ENCODE assay signal across 32 mouse cellular contexts in the genomic region with DNA sequence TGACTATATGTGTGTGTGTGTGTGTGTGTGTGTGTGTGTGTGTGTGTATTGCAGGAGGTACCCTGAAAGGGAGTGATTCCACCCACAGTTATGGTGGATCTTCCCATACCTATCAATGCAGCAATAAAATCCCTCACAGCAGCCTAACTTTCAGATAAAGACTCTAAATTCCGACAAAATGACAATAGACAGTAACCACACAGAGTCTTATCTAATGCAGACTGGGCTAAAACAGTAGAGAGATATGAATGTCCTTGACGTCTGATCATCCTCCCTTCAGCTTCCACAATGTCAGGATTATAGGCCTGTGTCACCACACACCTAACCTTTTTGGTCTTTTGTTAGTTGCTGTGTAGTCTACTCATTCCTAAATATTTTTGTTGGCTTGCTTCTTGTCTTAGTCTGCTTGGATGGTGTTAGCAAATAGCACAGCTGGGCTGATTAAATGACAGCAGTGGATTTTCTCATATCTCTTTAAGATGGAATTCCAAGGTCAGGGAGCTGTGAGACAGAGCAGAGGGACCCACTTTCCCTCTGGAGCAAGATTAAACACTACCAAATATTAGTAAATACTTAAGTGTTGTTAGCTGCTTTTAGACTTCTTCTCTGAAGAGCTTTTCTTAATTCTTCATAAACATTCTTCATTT. TPM values are rescaled to one million over a fixed set of nuclear protein-coding genes. Genes with fewer than 3 reads are reported as not detected.
DNase-seq lines count a peak whose midpoint lies in the region; ATAC-seq and TF ChIP-seq lines count a peak whose summit lies in the region.
"Had no signal": no experiment of that assay in that cellular context is flagged by ENCODE, and none has a peak within 500 bp of the region (broad histone marks: within the 10 kb centered on the region; RNA-seq: fewer than 3 reads in every experiment).

No protein-coding gene starts in this region.

- H3K4me3 ChIP-seq in heart, embryonic 13.5 days: no peak overlapping the region
- H3K4me3 ChIP-seq in liver, embryonic 13.5 days (replicated peaks): no peak overlapping the region
- H3K4me3 ChIP-seq in liver, postnatal 0 days (ENCODE audit: low read depth, low read length): no peak overlapping the region
- no peak overlapping the region for H3K4me3 ChIP-seq in G1E (ENCODE audit: low read depth, low read length)
- H3K4me3 ChIP-seq: embryonic facial prominence, embryonic 12.5 days; heart, adult 2 months; limb, embryonic 13.5 days; liver, embryonic 15.5 days; myocyte; neural tube, embryonic 13.5 days had no signal

- TF ChIP-seq EP300 in liver, postnatal 0 days (IDR thresholded peaks at IDR 0.05; ENCODE audit: low read depth): no peak

- peaks cover 28% of the 10 kb centered on the region for H3K4me1 ChIP-seq in heart, embryonic 13.5 days
- peaks cover 31% of the 10 kb centered on the region for H3K4me1 ChIP-seq in liver, embryonic 13.5 days (replicated peaks)
- no peaks in the 10 kb centered on the region for H3K4me1 ChIP-seq in liver, postnatal 0 days (ENCODE audit: insufficient read depth)
- peaks cover 47% of the 10 kb centered on the region for H3K4me1 ChIP-seq in G1E (ENCODE audit: insufficient read depth, low read depth, low read length)
- H3K4me1 ChIP-seq: embryonic facial prominence, embryonic 12.5 days; limb, embryonic 13.5 days; neural tube, embryonic 13.5 days had no signal

- WGBS in heart, embryonic 13.5 days: 5% methylated on average over 2 of the region's 2 CpGs
- WGBS in liver, embryonic 13.5 days (ENCODE audit: insufficient replicate concordance): 10% methylated on average over 2 of the region's 2 CpGs
- WGBS in liver, postnatal 0 days (ENCODE audit: insufficient replicate concordance): 38% methylated on average over 2 of the region's 2 CpGs

- TF ChIP-seq CTCF in liver, postnatal 0 days (IDR thresholded peaks at IDR 0.05; ENCODE audit: low read depth): no peak
- TF ChIP-seq CTCF in G1E (IDR thresholded peaks at IDR 0.05; ENCODE audit: low read depth, low read length): no peak

- no peaks in the 10 kb centered on the region for H3K36me3 ChIP-seq in heart, embryonic 13.5 days
- H3K36me3 ChIP-seq in liver, embryonic 13.5 days: no peaks in the 10 kb centered on the region
- no peaks in the 10 kb centered on the region for H3K36me3 ChIP-seq in liver, postnatal 0 days (replicated peaks; ENCODE audit: insufficient read depth, low read length)
- H3K36me3 ChIP-seq in G1E (replicated peaks): peaks cover 2% of the 10 kb centered on the region
- H3K36me3 ChIP-seq: embryonic facial prominence, embryonic 12.5 days; limb, embryonic 13.5 days; liver, embryonic 15.5 days; neural tube, embryonic 13.5 days had no signal

- DNase-seq in heart, postnatal 25 days (ENCODE audit: low spot score): no peak
- no peak for DNase-seq in liver, embryonic 13.5 days
- no peak for DNase-seq in liver, postnatal 0 days
- DNase-seq in G1E (ENCODE audit: low spot score): no peak
- DNase-seq in lung, postnatal 25 days (ENCODE audit: low spot score): peak; percentile 13
- no peak for DNase-seq in layer of hippocampus, adult 11-12 months (ENCODE audit: low spot score)
- DNase-seq: adrenal gland, adult 8-10 months; cerebellum, adult 18-20 months; cerebellum, postnatal 25 days; forebrain, postnatal 0 days; gastrocnemius, postnatal 14 days; heart, adult 2 months; kidney, adult 9 months; kidney, postnatal 36 days; retina, postnatal 1 day; right cerebral cortex, postnatal 25 days; spleen, adult 18-20 months; thymus, postnatal 14 days had no signal

- no peak for ATAC-seq in heart, embryonic 13.5 days (ENCODE audit: extremely low read depth, insufficient number of reproducible peaks, low FRiP score, low TSS enrichment)
- ATAC-seq in liver, embryonic 13.5 days (ENCODE audit: low read depth): peak; percentile 29; the same call in 1 of the 2 replicates
- ATAC-seq in liver, postnatal 0 days: no peak
- ATAC-seq in G1E (ENCODE audit: extremely low read depth, insufficient number of reproducible peaks, low FRiP score, poor library complexity, severe bottlenecking): 0 out of 2 replicates have a peak, but pooled peaks have one; percentile 16
- ATAC-seq: forebrain, postnatal 0 days; hindbrain, postnatal 0 days; midbrain, embryonic 16.5 days had no signal

- H3K27ac ChIP-seq in heart, embryonic 13.5 days (replicated peaks): peak overlapping the region; percentile 86
- no peak overlapping the region for H3K27ac ChIP-seq in liver, embryonic 13.5 days
- no peak overlapping the region for H3K27ac ChIP-seq in liver, postnatal 0 days (ENCODE audit: low read depth)
- H3K27ac ChIP-seq: embryonic facial prominence, embryonic 12.5 days; heart, adult 2 months; hindbrain, postnatal 0 days; limb, embryonic 13.5 days; liver, embryonic 15.5 days; neural tube, embryonic 13.5 days had no signal

- intact Hi-C loops in heart, postnatal 25 days (cut with DNase I): loop anchor here (5.0 kb wide), 1 partner anchor 60 kb away; a partner anchor contains a TSS

- H3K4me2 ChIP-seq in heart, embryonic 13.5 days: no peak overlapping the region
- no peak overlapping the region for H3K4me2 ChIP-seq in liver, embryonic 13.5 days
- H3K4me2 ChIP-seq in liver, postnatal 0 days (ENCODE audit: low read depth, low read length): no peak overlapping the region
- H3K4me2 ChIP-seq: embryonic facial prominence, embryonic 12.5 days; limb, embryonic 13.5 days; liver, embryonic 15.5 days; neural tube, embryonic 13.5 days had no signal

- H3K9me3 ChIP-seq in heart, embryonic 13.5 days: no peaks in the 10 kb centered on the region
- no peaks in the 10 kb centered on the region for H3K9me3 ChIP-seq in liver, embryonic 13.5 days (replicated peaks)
- no peaks in the 10 kb centered on the region for H3K9me3 ChIP-seq in liver, postnatal 0 days (ENCODE audit: low read length)
- no peaks in the 10 kb centered on the region for H3K9me3 ChIP-seq in G1E (replicated peaks)
- H3K9me3 ChIP-seq: embryonic facial prominence, embryonic 12.5 days; limb, embryonic 13.5 days; liver, embryonic 15.5 days; neural tube, embryonic 13.5 days had no signal

- no peaks in the 10 kb centered on the region for H3K27me3 ChIP-seq in heart, embryonic 13.5 days (replicated peaks)
- no peaks in the 10 kb centered on the region for H3K27me3 ChIP-seq in liver, embryonic 13.5 days
- no peaks in the 10 kb centered on the region for H3K27me3 ChIP-seq in liver, postnatal 0 days (ENCODE audit: insufficient read depth, low read length)
- H3K27me3 ChIP-seq in G1E (ENCODE audit: insufficient read depth, low read length): 0 out of 2 replicates have a peak, but pooled peaks cover 4% of the 10 kb centered on the region
- H3K27me3 ChIP-seq: embryonic facial prominence, embryonic 12.5 days; limb, embryonic 13.5 days; liver, embryonic 15.5 days; neural tube, embryonic 13.5 days had no signal

- 0 out of 2 replicates have a peak overlapping the region, but pooled peaks have one; percentile 28 for H3K9ac ChIP-seq in heart, embryonic 13.5 days
- no peak overlapping the region for H3K9ac ChIP-seq in liver, embryonic 13.5 days
- H3K9ac ChIP-seq in liver, postnatal 0 days (replicated peaks): no peak overlapping the region
- H3K9ac ChIP-seq: embryonic facial prominence, embryonic 12.5 days; forebrain, postnatal 0 days; limb, embryonic 13.5 days; liver, embryonic 15.5 days; neural tube, embryonic 13.5 days had no signal

RNA-seq across cellular contexts. Expression of a gene that starts 3.7 kb away (rescaled TPM):
- not detected in 2 replicates for polyA plus RNA-seq in heart, embryonic 13.5 days (2015; fragmentation: Nextera tagmentation; extraction: Ambion mirVana)
- not detected for total RNA-seq in heart, postnatal 25 days (2021)
- polyA plus RNA-seq in liver, embryonic 13.5 days (2015; fragmentation: Nextera tagmentation; extraction: Ambion mirVana): 0.08 and 0.12 TPM in 2 replicates
- 0.05 TPM in 1 of 2 replicates, not detected in the other for polyA plus RNA-seq in liver, postnatal 0 days (2015; fragmentation: Nextera tagmentation; extraction: Ambion mirVana)
- total RNA-seq in G1E (2014; fragmentation: Nextera tagmentation) (6.8 and 7.4 TPM in 2 replicates), G1E (2017) (8.0 and 10.8 TPM in 2 replicates)
- polyA plus RNA-seq in G1E (2012): 13.2 and 17.1 TPM in 2 replicates
- total RNA-seq: adrenal gland, adult 8-10 months; forebrain, postnatal 0 days; gastrocnemius, postnatal 14 days; heart, adult 2 months; hindbrain, postnatal 0 days; left cerebral cortex, adult 18-20 months; left cerebral cortex, postnatal 25 days had no signal
- polyA plus RNA-seq: forebrain, embryonic 11.5 days; forebrain, postnatal 0 days; heart, adult 2 months; hindbrain, embryonic 11.5 days; hindbrain, postnatal 0 days; intestine, embryonic 16.5 days; limb, embryonic 13.5 days; midbrain, embryonic 16.5 days; neural tube, embryonic 13.5 days had no signal

RNA-seq across cellular contexts. Expression of a gene that starts 23.8 kb away (rescaled TPM):
- polyA plus RNA-seq in heart, embryonic 13.5 days (2015; fragmentation: Nextera tagmentation; extraction: Ambion mirVana): not detected in 2 replicates
- total RNA-seq in heart, postnatal 25 days (2021): not detected
- 0.09 and 0.19 TPM in 2 replicates for polyA plus RNA-seq in liver, embryonic 13.5 days (2015; fragmentation: Nextera tagmentation; extraction: Ambion mirVana)
- not detected in 2 replicates for polyA plus RNA-seq in liver, postnatal 0 days (2015; fragmentation: Nextera tagmentation; extraction: Ambion mirVana)
- total RNA-seq in G1E (2014; fragmentation: Nextera tagmentation) (not detected in 2 replicates), G1E (2017) (not detected in 2 replicates)
- polyA plus RNA-seq in G1E (2012): not detected in 2 replicates
- total RNA-seq: adrenal gland, adult 8-10 months; forebrain, postnatal 0 days; gastrocnemius, postnatal 14 days; heart, adult 2 months; hindbrain, postnatal 0 days; left cerebral cortex, adult 18-20 months; left cerebral cortex, postnatal 25 days had no signal
- polyA plus RNA-seq: embryonic facial prominence, embryonic 12.5 days; forebrain, embryonic 11.5 days; forebrain, postnatal 0 days; heart, adult 2 months; hindbrain, embryonic 11.5 days; hindbrain, postnatal 0 days; intestine, embryonic 16.5 days; limb, embryonic 13.5 days; midbrain, embryonic 16.5 days; myocyte; neural tube, embryonic 13.5 days had no signal

RNA-seq across cellular contexts. Expression of a gene that starts 37.9 kb away (rescaled TPM):
- polyA plus RNA-seq in heart, embryonic 13.5 days (2015; fragmentation: Nextera tagmentation; extraction: Ambion mirVana): not detected in 2 replicates
- total RNA-seq in heart, postnatal 25 days (2021): under 1 TPM; 0.34 to 0.81 TPM
- polyA plus RNA-seq in liver, embryonic 13.5 days (2015; fragmentation: Nextera tagmentation; extraction: Ambion mirVana): not detected in 2 replicates
- polyA plus RNA-seq in liver, postnatal 0 days (2015; fragmentation: Nextera tagmentation; extraction: Ambion mirVana): not detected in 2 replicates
- total RNA-seq in G1E (2014; fragmentation: Nextera tagmentation): not detected in 2 replicates
- total RNA-seq in G1E (2017): 0.05 TPM in 1 of 2 replicates, not detected in the other
- polyA plus RNA-seq in G1E (2012): not detected in 2 replicates
- total RNA-seq: adrenal gland, adult 8-10 months; left cerebral cortex, postnatal 25 days had no signal
- polyA plus RNA-seq: forebrain, embryonic 11.5 days; intestine, embryonic 16.5 days had no signal

RNA-seq across cellular contexts. Expression of a gene that starts 41.1 kb away (rescaled TPM):
- 0.11 TPM in 1 of 2 replicates, not detected in the other for polyA plus RNA-seq in heart, embryonic 13.5 days (2015; fragmentation: Nextera tagmentation; extraction: Ambion mirVana)
- not detected for total RNA-seq in heart, postnatal 25 days (2021)
- polyA plus RNA-seq in liver, embryonic 13.5 days (2015; fragmentation: Nextera tagmentation; extraction: Ambion mirVana): 0.76 and 1.2 TPM in 2 replicates
- 1.7 and 2.0 TPM in 2 replicates for polyA plus RNA-seq in liver, postnatal 0 days (2015; fragmentation: Nextera tagmentation; extraction: Ambion mirVana)
- total RNA-seq in G1E (2014; fragmentation: Nextera tagmentation): not detected in 2 replicates
- 0.38 TPM in 1 of 2 replicates, not detected in the other for total RNA-seq in G1E (2017)
- polyA plus RNA-seq in G1E (2012): not detected in 2 replicates
- total RNA-seq: ES-E14; forebrain, postnatal 0 days; gastrocnemius, postnatal 14 days; heart, adult 2 months; hindbrain, postnatal 0 days; left cerebral cortex, adult 18-20 months; left cerebral cortex, postnatal 25 days had no signal
- polyA plus RNA-seq: embryonic facial prominence, embryonic 12.5 days; forebrain, embryonic 11.5 days; forebrain, postnatal 0 days; heart, adult 2 months; hindbrain, embryonic 11.5 days; hindbrain, postnatal 0 days; midbrain, embryonic 16.5 days; neural tube, embryonic 13.5 days had no signal

RNA-seq across cellular contexts. Expression of a gene that starts 58.8 kb away (rescaled TPM):
- not detected in 2 replicates for polyA plus RNA-seq in heart, embryonic 13.5 days (2015; fragmentation: Nextera tagmentation; extraction: Ambion mirVana)
- not detected for total RNA-seq in heart, postnatal 25 days (2021)
- 0.09 and 0.33 TPM in 2 replicates for polyA plus RNA-seq in liver, embryonic 13.5 days (2015; fragmentation: Nextera tagmentation; extraction: Ambion mirVana)
- polyA plus RNA-seq in liver, postnatal 0 days (2015; fragmentation: Nextera tagmentation; extraction: Ambion mirVana): 0.05 and 0.23 TPM in 2 replicates
- not detected in 2 replicates for total RNA-seq in G1E (2014; fragmentation: Nextera tagmentation)
- total RNA-seq in G1E (2017): 0.16 and 0.23 TPM in 2 replicates
- polyA plus RNA-seq in G1E (2012): not detected in 2 replicates
- total RNA-seq: adrenal gland, adult 8-10 months; ES-E14; forebrain, postnatal 0 days; gastrocnemius, postnatal 14 days; heart, adult 2 months; hindbrain, postnatal 0 days; left cerebral cortex, adult 18-20 months; left cerebral cortex, postnatal 25 days had no signal
- polyA plus RNA-seq: embryonic facial prominence, embryonic 12.5 days; forebrain, embryonic 11.5 days; forebrain, postnatal 0 days; heart, adult 2 months; hindbrain, embryonic 11.5 days; hindbrain, postnatal 0 days; limb, embryonic 13.5 days; midbrain, embryonic 16.5 days; myocyte; neural tube, embryonic 13.5 days had no signal

Comparison
In these comparisons a context has a peak if more than half of its experiments do, and no peak if none do; other contexts are left out.
1. ATAC-seq: peak in liver, embryonic 13.5 days (single experiment) and G1E (single experiment); none in heart, embryonic 13.5 days (single experiment) and liver, postnatal 0 days (single experiment).
2. RNA of a gene that starts 3.7 kb away (polyA plus RNA-seq): 13.2 to 17.1 TPM in G1E; 0.08 to 0.12 TPM in liver, embryonic 13.5 days, not detected in heart, embryonic 13.5 days and 0.05 TPM in liver, postnatal 0 days; every median in the first group is over 10 times any median in the second.